Mouse (Mus musculus) kidney, embryonic 14.5 days (tissue): Measurements from ENCODE around the gene Sptlc2. TPM values are rescaled to one million over a fixed set of nuclear protein-coding genes. Genes with fewer than 3 reads are reported as not detected.
"Not testable (repeated sequence)": the region's sequence is repeated elsewhere in the genome, so short reads cannot be mapped to it uniquely, and the experiment has no call there.

ENCODE experiments used
- ATAC-seq: fragments of 200-750 bp; cut with Nextera tagmentation; 2 replicates; pipeline ENCODE4 v1.8.0; 2017; ENCODE audit warnings: moderate number of reproducible peaks, mild to moderate bottlenecking, moderate TSS enrichment, moderate library complexity; ENCODE audit not compliant: low FRiP score, low TSS enrichment
- H3K27ac ChIP-seq: fragments of 300-500 bp; sonication (generic); 2 replicates; pipeline ENCODE4 v1.5.1; 2014; ENCODE audit warnings: low read depth, mild to moderate bottlenecking, low read length, moderate library complexity, mixed read lengths
- H3K27me3 ChIP-seq: fragments of 300-500 bp; sonication (generic); 2 replicates; pipeline ENCODE4 v1.6.1; 2014; ENCODE audit warnings: mild to moderate bottlenecking, low read length; ENCODE audit not compliant: control insufficient read depth, insufficient read depth
- H3K36me3 ChIP-seq: fragments of 300-500 bp; sonication (generic); 2 replicates; pipeline ENCODE4 v1.6.1; 2014; ENCODE audit warnings: low read length, mixed read lengths; ENCODE audit not compliant: control insufficient read depth, insufficient read depth
- H3K4me1 ChIP-seq: fragments of 300-500 bp; sonication (generic); 2 replicates; pipeline ENCODE4 v1.6.1; 2014; ENCODE audit warnings: low read length, mixed read lengths; ENCODE audit not compliant: control insufficient read depth, insufficient read depth
- H3K4me2 ChIP-seq: fragments of 300-500 bp; sonication (generic); replicated peaks from 2 replicates; pipeline ENCODE4 v1.6.1; 2014; ENCODE audit warnings: low read depth, mild to moderate bottlenecking, low read length
- H3K4me3 ChIP-seq: fragments of 300-500 bp; sonication (generic); 2 replicates; pipeline ENCODE4 v1.5.1; 2014; ENCODE audit warnings: mild to moderate bottlenecking, low read length
- H3K9ac ChIP-seq: fragments of 300-500 bp; sonication (generic); 2 replicates; pipeline ENCODE4 v1.6.1; 2014; ENCODE audit warnings: low read depth, mild to moderate bottlenecking, low read length, moderate library complexity
- H3K9me3 ChIP-seq: fragments of 300-500 bp; sonication (generic); 2 replicates; pipeline ENCODE4 v1.6.1; 2016; ENCODE audit warnings: low read length; ENCODE audit not compliant: control insufficient read depth
- WGBS: fragments of 180-500 bp; shearing (Covaris S2); extraction: QIAGEN DNeasy Blood & Tissue Kit; methylation state at CpG from one replicate; pipeline ENCODE4 v1.1.7; 2014; 5-methylcytosine and 5-hydroxymethylcytosine counted together
- polyA plus RNA-seq: library from polyadenylated mRNA; unstranded; fragments of >200 nt; fragmentation: Nextera tagmentation; extraction: Ambion mirVana; gene quantifications from 2 replicates; pipeline ENCODE4 v1.2.1, GENCODE M21; 2014

Sptlc2 gene
- polyA plus RNA-seq, 1 experiment from 2014 or later = 85.3 TPM

- Histone ChIP-seq H3K4me3 (no peak overlapping the region), H3K4me2 (no peak overlapping the region), H3K36me3 (no peaks in the 10 kb centered on the region), H3K27ac (no peak overlapping the region), H3K9me3 (no peaks in the 10 kb centered on the region), H3K27me3 (no peaks in the 10 kb centered on the region), H3K9ac (no peak overlapping the region), H3K4me1 (no peaks in the 10 kb centered on the region)
- WGBS = 34% methylated on average over 6 of the region's 6 CpGs
- no peak for ATAC-seq
Measured at GRCm38 (mm10) chr12:87331053-87331456, 57.1 kb downstream of the Sptlc2 start.

- Histone ChIP-seq H3K9ac (no peak overlapping the region), H3K4me2 (no peak overlapping the region), H3K36me3 (no peaks in the 10 kb centered on the region), H3K4me1 (no peaks in the 10 kb centered on the region), H3K4me3 (no peak overlapping the region), H3K9me3 (no peaks in the 10 kb centered on the region), H3K27me3 (no peaks in the 10 kb centered on the region), H3K27ac (no peak overlapping the region)
- WGBS = 59% methylated on average over 2 of the region's 2 CpGs
- no peak for ATAC-seq
Measured at GRCm38 (mm10) chr12:87330213-87330612, 57.9 kb downstream of the Sptlc2 start.

- Histone ChIP-seq H3K36me3 (no peaks in the 10 kb centered on the region), H3K4me2 (no peak overlapping the region), H3K9me3 (no peaks in the 10 kb centered on the region), H3K9ac (no peak overlapping the region), H3K4me1 (no peaks in the 10 kb centered on the region), H3K4me3 (no peak overlapping the region), H3K27me3 (no peaks in the 10 kb centered on the region), H3K27ac (no peak overlapping the region)
- 47% methylated on average over 4 of the region's 4 CpGs for WGBS
- ATAC-seq = no peak
Measured at GRCm38 (mm10) chr12:87328025-87328424, 60.1 kb downstream of the Sptlc2 start.

DNA sequence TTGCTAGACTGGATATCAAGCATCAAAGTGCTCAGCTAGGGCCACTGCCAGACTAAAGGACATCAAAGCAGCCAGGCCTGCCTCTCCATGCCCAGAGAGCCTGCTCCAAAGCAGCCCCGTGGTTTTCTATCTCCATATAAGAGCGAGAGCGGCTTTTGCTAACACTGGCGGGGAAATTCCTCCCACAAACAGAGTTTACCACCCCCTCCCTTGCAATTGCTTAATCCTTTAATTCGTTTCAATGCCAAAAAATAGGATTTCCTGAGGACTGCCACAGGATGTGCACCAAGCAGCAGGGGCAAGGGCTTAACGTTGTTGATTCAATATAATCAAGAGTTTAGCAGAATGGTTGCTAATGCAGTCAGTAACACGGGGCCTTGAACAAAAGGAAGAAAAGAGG is 60.5 kb downstream of the Sptlc2 start:
- H3K4me1 ChIP-seq = no peaks in the 10 kb centered on the region
- no peak overlapping the region for H3K4me3 ChIP-seq
- no peak overlapping the region for H3K9ac ChIP-seq
- 35% methylated on average over 7 of the region's 7 CpGs for WGBS
- H3K36me3 ChIP-seq = no peaks in the 10 kb centered on the region
- no peak for ATAC-seq
- H3K9me3 ChIP-seq = no peaks in the 10 kb centered on the region
- H3K27me3 ChIP-seq = no peaks in the 10 kb centered on the region
- H3K4me2 ChIP-seq = no peak overlapping the region
- no peak overlapping the region for H3K27ac ChIP-seq

- Histone ChIP-seq H3K27me3 (no peaks in the 10 kb centered on the region), H3K9me3 (no peaks in the 10 kb centered on the region), H3K36me3 (no peaks in the 10 kb centered on the region), H3K27ac (no peak overlapping the region), H3K4me3 (no peak overlapping the region), H3K4me2 (no peak overlapping the region), H3K4me1 (no peaks in the 10 kb centered on the region), H3K9ac (no peak overlapping the region)
- ATAC-seq = no peak
- WGBS = 93% methylated on average over 3 of the region's 3 CpGs
Measured at GRCm38 (mm10) chr12:87325452-87325851, 62.7 kb downstream of the Sptlc2 start.

DNA sequence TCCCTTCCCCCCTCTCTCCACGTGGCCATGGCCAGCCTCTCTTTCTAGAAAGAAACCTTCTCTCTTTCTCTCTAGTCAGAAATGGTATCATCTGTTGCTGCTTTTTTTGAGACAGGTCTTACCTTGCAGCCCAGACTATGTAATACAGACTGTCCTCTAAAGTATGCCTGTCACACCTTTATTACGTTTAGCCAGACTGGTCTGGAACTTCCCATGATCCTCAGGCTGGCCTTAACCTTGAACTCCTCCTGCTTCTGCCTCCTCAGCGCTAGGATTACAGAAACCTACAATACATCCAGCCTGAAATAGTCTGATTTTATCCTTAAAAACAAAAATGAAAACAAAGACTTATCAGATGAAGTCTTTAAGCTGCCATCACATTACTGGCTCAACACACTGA is 68.9 kb downstream of the Sptlc2 start:
- no peak overlapping the region for H3K9ac ChIP-seq
- 89% methylated on average over 3 of the region's 3 CpGs for WGBS
- H3K9me3 ChIP-seq = no peaks in the 10 kb centered on the region
- ATAC-seq = no peak
- H3K4me1 ChIP-seq = no peaks in the 10 kb centered on the region
- no peak overlapping the region for H3K4me2 ChIP-seq
- no peaks in the 10 kb centered on the region for H3K27me3 ChIP-seq
- no peaks in the 10 kb centered on the region; the same call in 1 of the 2 replicates for H3K36me3 ChIP-seq
- no peak overlapping the region for H3K4me3 ChIP-seq
- H3K27ac ChIP-seq = no peak overlapping the region

GRCm38 (mm10) chr12:87317951-87318350 is 70.2 kb downstream of the Sptlc2 start:
- WGBS = 86% methylated on average over 1 of the region's 1 CpGs
- no peak overlapping the region for H3K4me2 ChIP-seq
- no peaks in the 10 kb centered on the region for H3K4me1 ChIP-seq
- ATAC-seq = no peak
- no peak overlapping the region for H3K9ac ChIP-seq
- no peaks in the 10 kb centered on the region for H3K27me3 ChIP-seq
- H3K4me3 ChIP-seq = no peak overlapping the region
- H3K27ac ChIP-seq = no peak overlapping the region
- H3K36me3 ChIP-seq = no peaks in the 10 kb centered on the region; the same call in 1 of the 2 replicates
- H3K9me3 ChIP-seq = no peaks in the 10 kb centered on the region

DNA sequence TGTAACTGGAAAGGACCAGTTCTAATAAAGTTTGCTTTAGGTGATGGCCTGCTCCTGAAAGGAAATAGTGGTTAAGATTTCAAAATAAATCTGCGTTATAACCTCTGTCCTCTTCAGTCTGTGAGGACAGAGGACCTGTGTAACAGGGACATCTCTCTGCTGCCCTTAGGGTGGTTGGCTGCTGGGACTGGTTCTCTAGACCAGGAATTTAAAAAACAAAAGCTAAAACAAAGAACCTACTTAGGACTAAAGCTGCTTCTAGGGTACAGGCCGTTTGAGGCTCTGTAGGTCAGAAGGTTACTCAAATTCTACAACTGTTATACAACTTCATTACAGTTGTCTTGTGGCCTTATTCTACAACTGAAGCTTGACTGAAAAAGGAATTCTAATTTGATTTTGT is 75.1 kb downstream of the Sptlc2 start:
- H3K4me1 ChIP-seq = no peaks in the 10 kb centered on the region
- WGBS = 79% methylated on average over 2 of the region's 2 CpGs
- H3K9me3 ChIP-seq = no peaks in the 10 kb centered on the region
- no peaks in the 10 kb centered on the region for H3K27me3 ChIP-seq
- H3K36me3 ChIP-seq = peaks cover 28% of the 10 kb centered on the region
- H3K4me2 ChIP-seq = no peak overlapping the region
- H3K27ac ChIP-seq = no peak overlapping the region
- ATAC-seq = no peak
- H3K4me3 ChIP-seq = no peak overlapping the region
- no peak overlapping the region for H3K9ac ChIP-seq

DNA sequence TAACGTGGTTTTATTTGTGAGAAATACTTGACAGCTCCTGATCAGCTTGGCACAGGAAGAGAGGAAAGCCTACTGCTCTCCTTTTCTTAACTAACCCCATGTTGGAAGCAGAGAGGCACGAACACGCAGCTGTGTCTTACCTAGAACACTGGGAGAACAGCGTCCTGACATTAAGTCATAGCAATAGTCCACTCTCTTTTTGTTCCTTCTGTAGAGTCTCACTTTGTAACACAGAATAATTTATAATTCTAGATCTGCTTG is 81.6 kb downstream of the Sptlc2 start:
- H3K27me3 ChIP-seq, ATAC-seq, H3K4me2 ChIP-seq, H3K4me1 ChIP-seq, H3K9me3 ChIP-seq, H3K9ac ChIP-seq, H3K27ac ChIP-seq, H3K4me3 ChIP-seq: not testable (repeated sequence)
- WGBS = 90% methylated on average over 4 of the region's 4 CpGs
- peaks cover 22% of the 10 kb centered on the region for H3K36me3 ChIP-seq
